Mouse (Mus musculus): Measurements from ENCODE around the gene Gm20883.
"Not testable (repeated sequence)": the region's sequence is repeated elsewhere in the genome, so short reads cannot be mapped to it uniquely, and the experiment has no call there.

Gm20883 gene

GRCm38 (mm10) chrY:50607951-50608350 lies at the start of gene Gm20883:
Gm20883 (plus strand) TSS chrY:50608251.
- not testable (repeated sequence) for DNase-seq (ENCODE audit: low spot score)
